Mouse (Mus musculus) granulocyte monocyte progenitor cell, adult 5-6 weeks (primary cell): ENCODE measurements around the gene Ubl7. TPM values are rescaled to one million over a fixed set of nuclear protein-coding genes. Genes with fewer than 3 reads are reported as not detected.

Experiments
- total RNA-seq, 2 experiments: library from RNA; stranded (forward) in 1 of 2; stranded (reverse) in 1 of 2; fragments of 200-712, 200-1000 nt in 1 of 2; fragments of >200 nt in 1 of 2; fragmentation: Nextera tagmentation in 1 of 2; gene quantifications; 2 replicates each; pipeline ENCODE4 v1.2.3; 2014 to 2017

Gene Ubl7
- total RNA-seq, 2 experiments from 2014 or later = 19.3 to 113 TPM

Other genes with a start within 250 kb of the Ubl7 start
- gene Cyp1a2, start 227.3 kb upstream of the Ubl7 start, total RNA-seq (2014; fragmentation: Nextera tagmentation) = not detected in 2 replicates
- not detected in 2 replicates for gene Cyp1a2, start 227.3 kb upstream of the Ubl7 start, total RNA-seq (2017)
- not detected in 2 replicates for gene Cyp1a1, start 223.1 kb upstream of the Ubl7 start, total RNA-seq (2014; fragmentation: Nextera tagmentation)
- not detected in 2 replicates for gene Cyp1a1, start 223.1 kb upstream of the Ubl7 start, total RNA-seq (2017)
- gene Edc3, start 202.4 kb upstream of the Ubl7 start, total RNA-seq (2014; fragmentation: Nextera tagmentation) = 14.6 and 20.3 TPM in 2 replicates
- 3.5 and 4.3 TPM in 2 replicates for gene Edc3, start 202.4 kb upstream of the Ubl7 start, total RNA-seq (2017)
- gene Clk3, start 145.1 kb upstream of the Ubl7 start, total RNA-seq (2014; fragmentation: Nextera tagmentation) = 44.0 and 48.0 TPM in 2 replicates
- 36.8 and 49.9 TPM in 2 replicates for gene Clk3, start 145.1 kb upstream of the Ubl7 start, total RNA-seq (2017)
- 2.0 and 3.6 TPM in 2 replicates for gene Arid3b, start 74.2 kb upstream of the Ubl7 start, total RNA-seq (2014; fragmentation: Nextera tagmentation)
- gene Arid3b, start 74.2 kb upstream of the Ubl7 start, total RNA-seq (2017) = 0.99 and 1.3 TPM in 2 replicates
- 0.51 TPM in 1 of 2 replicates, not detected in the other for gene Sema7a, start 29.1 kb downstream of the Ubl7 start, total RNA-seq (2014; fragmentation: Nextera tagmentation)
- 0.26 TPM in 1 of 2 replicates, not detected in the other for gene Sema7a, start 29.1 kb downstream of the Ubl7 start, total RNA-seq (2017)
- 0.58 and 7.0 TPM in 2 replicates for gene Cyp11a1, start 95.4 kb downstream of the Ubl7 start, total RNA-seq (2014; fragmentation: Nextera tagmentation)
- gene Cyp11a1, start 95.4 kb downstream of the Ubl7 start, total RNA-seq (2017) = 0.52 and 1.2 TPM in 2 replicates
- not detected in 2 replicates for gene Stra6, start 152.8 kb downstream of the Ubl7 start, total RNA-seq (2014; fragmentation: Nextera tagmentation)
- gene Stra6, start 152.8 kb downstream of the Ubl7 start, total RNA-seq (2017) = not detected in 2 replicates
- not detected in 2 replicates for gene Ccdc33, start 207.8 kb downstream of the Ubl7 start, total RNA-seq (2014; fragmentation: Nextera tagmentation)
- not detected in 2 replicates for gene Ccdc33, start 207.8 kb downstream of the Ubl7 start, total RNA-seq (2017)